Comparison of ENCODE assay signal across 8 mouse cellular contexts in genomic region chr19:6061021-6061533, GRCm38 (mm10). TPM values are rescaled to one million over a fixed set of nuclear protein-coding genes. Genes with fewer than 3 reads are reported as not detected.
DNase-seq lines count a peak whose midpoint lies in the region; ATAC-seq and TF ChIP-seq lines count a peak whose summit lies in the region.

TSS of gene Znhit2 (plus strand) at chr19:6061192.

- no peaks in the 10 kb centered on the region for H3K9me3 ChIP-seq in MEL (replicated peaks; ENCODE audit: insufficient read depth, low read length)
- H3K9me3 ChIP-seq in forebrain, postnatal 0 days (ENCODE audit: low read length): no peaks in the 10 kb centered on the region
- no peaks in the 10 kb centered on the region for H3K9me3 ChIP-seq in lung, embryonic 15.5 days

- H3K36me3 ChIP-seq in MEL (ENCODE audit: control insufficient read depth in 1 of 2, insufficient read depth in 2 of 2, low read length in 2 of 2): peaks cover 3 to 20% of the 10 kb centered on the region in 2 experiments; a peak in 3 of 4 replicates
- 0 out of 2 replicates have a peak, but pooled peaks cover 5% of the 10 kb centered on the region for H3K36me3 ChIP-seq in forebrain, postnatal 0 days (ENCODE audit: insufficient read depth)
- peaks cover 16% of the 10 kb centered on the region for H3K36me3 ChIP-seq in lung, embryonic 15.5 days

- H3K4me2 ChIP-seq in forebrain, postnatal 0 days (ENCODE audit: low read depth): peak within 1 kb of the TSS; percentile 99
- H3K4me2 ChIP-seq in lung, embryonic 15.5 days: peak within 1 kb of the TSS; percentile 92

- WGBS in forebrain, postnatal 0 days: 2% methylated on average over 48 of the region's 58 CpGs
- WGBS in lung, embryonic 15.5 days: under 1% methylated on average over 58 of the region's 58 CpGs

- ATAC-seq in forebrain, postnatal 0 days: peak; percentile 88
- ATAC-seq in lung, embryonic 15.5 days (ENCODE audit: borderline replicate concordance, extremely low read depth, low FRiP score, low TSS enrichment): peak; percentile 71

- TF ChIP-seq RAD21 in MEL (IDR thresholded peaks at IDR 0.05; ENCODE audit: low read depth, low read length): no peak

- TF ChIP-seq CTCF in MEL (IDR thresholded peaks at IDR 0.05 in 2 of 3, conservative IDR thresholded peaks at IDR 0.05 in 1 of 3; ENCODE audit: control insufficient read depth in 1 of 3, insufficient read depth in 1 of 3, low read depth in 2 of 3, low read length in 3 of 3, poor library complexity in 1 of 3, severe bottlenecking in 1 of 3): no peak
- TF ChIP-seq CTCF in forebrain, postnatal 0 days (IDR thresholded peaks at IDR 0.05; ENCODE audit: low read depth): peak; percentile 45

- peak; percentile 97 for DNase-seq in MEL (ENCODE audit: low read depth, low spot score)
- DNase-seq in cerebellum, adult 18-20 months: peak; percentile 88 to 91
- DNase-seq in forebrain, postnatal 0 days: peak; percentile 96
- DNase-seq in heart, postnatal 4 days: peak; percentile 94
- DNase-seq in layer of hippocampus, adult 8-10 months (ENCODE audit: low spot score in 2 of 2): peak; percentile 93
- DNase-seq in ovary, postnatal 14 days (ENCODE audit: low spot score): peak; percentile 85
- peak; percentile 95 for DNase-seq in thymus, postnatal 14 days

- TF ChIP-seq POLR2A in MEL (IDR thresholded peaks at IDR 0.05; ENCODE audit: control insufficient read depth in 1 of 2, insufficient read depth in 1 of 2, low read depth in 1 of 2, low read length in 2 of 2, poor library complexity in 1 of 2): peak; percentile 85 to 91

- peak within 1 kb of the TSS; percentile 93 for H3K9ac ChIP-seq in MEL (ENCODE audit: control insufficient read depth, low read depth, low read length, poor library complexity, severe bottlenecking)
- peak within 1 kb of the TSS; percentile 93 for H3K9ac ChIP-seq in forebrain, postnatal 0 days
- H3K9ac ChIP-seq in lung, embryonic 15.5 days: peak within 1 kb of the TSS; percentile 88

- H3K4me1 ChIP-seq in MEL (ENCODE audit: control insufficient read depth in 1 of 2, insufficient read depth in 2 of 2, low read length in 2 of 2): peaks cover 0 to 16% of the 10 kb centered on the region in 2 experiments; a peak in 1 of 4 replicates
- H3K4me1 ChIP-seq in forebrain, postnatal 0 days (ENCODE audit: insufficient read depth): peaks cover 13% of the 10 kb centered on the region
- peaks cover 40% of the 10 kb centered on the region for H3K4me1 ChIP-seq in lung, embryonic 15.5 days

- peaks cover 45% of the 10 kb centered on the region for H3K79me2 ChIP-seq in MEL (ENCODE audit: control insufficient read depth, insufficient read depth, low read length, poor library complexity)

- peak in 1 of 2 experiments; percentile 21; a peak in 1 of 4 replicates for TF ChIP-seq EP300 in MEL (IDR thresholded peaks at IDR 0.05; ENCODE audit: low read depth in 1 of 2, low read length in 2 of 2)

- H3K27ac ChIP-seq in MEL (ENCODE audit: control insufficient read depth, low read depth, low read length): peak within 1 kb of the TSS; percentile 89
- peak within 1 kb of the TSS; percentile 86 for H3K27ac ChIP-seq in forebrain, postnatal 0 days (ENCODE audit: low read depth, low read length)
- H3K27ac ChIP-seq in lung, embryonic 15.5 days: peak within 1 kb of the TSS; percentile 95

- peak within 1 kb of the TSS; percentile 73 to 83 for H3K4me3 ChIP-seq in MEL (ENCODE audit: control insufficient read depth in 1 of 2, insufficient read depth in 1 of 2, low read depth in 2 of 2, low read length in 2 of 2)
- H3K4me3 ChIP-seq in forebrain, postnatal 0 days (ENCODE audit: low read depth, low read length): peak within 1 kb of the TSS; percentile 57
- H3K4me3 ChIP-seq in lung, embryonic 15.5 days: peak within 1 kb of the TSS; percentile 90

- H3K27me3 ChIP-seq in MEL (ENCODE audit: control insufficient read depth in 1 of 2, insufficient read depth in 2 of 2, low read length in 2 of 2): no peaks in the 10 kb centered on the region
- no peaks in the 10 kb centered on the region for H3K27me3 ChIP-seq in forebrain, postnatal 0 days (ENCODE audit: insufficient read depth, low read length)
- H3K27me3 ChIP-seq in lung, embryonic 15.5 days: no peaks in the 10 kb centered on the region

TF ChIP-seq in MEL, 35 proteins besides CTCF, POLR2A, EP300 and RAD21:
- TF ChIP-seq RCOR1 (IDR thresholded peaks at IDR 0.05; ENCODE audit: low read depth, low read length): no peak
- peak; percentile 84 for TF ChIP-seq MXI1 (IDR thresholded peaks at IDR 0.05; ENCODE audit: low read depth, low read length)
- peak; percentile 70 for TF ChIP-seq TCF12 (IDR thresholded peaks at IDR 0.05; ENCODE audit: low read depth, low read length)
- TF ChIP-seq SIN3A (IDR thresholded peaks at IDR 0.05; ENCODE audit: low read length): peak; percentile 95
- TF ChIP-seq TBP (IDR thresholded peaks at IDR 0.05; ENCODE audit: low read depth, low read length): peak; percentile 87
- peak; percentile 53 for TF ChIP-seq KAT2A (conservative IDR thresholded peaks at IDR 0.05; ENCODE audit: low read depth, low read length)
- TF ChIP-seq NELFE (IDR thresholded peaks at IDR 0.05; ENCODE audit: low read depth, low read length): peak; percentile 83
- TF ChIP-seq MAFK (IDR thresholded peaks at IDR 0.05; ENCODE audit: borderline replicate concordance, low read depth, low read length): no peak
- TF ChIP-seq POLR2AphosphoS5 (IDR thresholded peaks at IDR 0.05; ENCODE audit: borderline replicate concordance, low read depth, low read length): no peak
- TF ChIP-seq NRF1 (IDR thresholded peaks at IDR 0.05; ENCODE audit: insufficient read depth, low read depth, low read length, poor library complexity, severe bottlenecking): peak; percentile 70
- TF ChIP-seq E2F4 (IDR thresholded peaks at IDR 0.05; ENCODE audit: borderline replicate concordance, low read depth, low read length): 0 out of 2 replicates have a peak, but pooled peaks have one; percentile 16
- peak; percentile 85 for TF ChIP-seq GATA1 (IDR thresholded peaks at IDR 0.05; ENCODE audit: low read depth, low read length)
- TF ChIP-seq GABPA (IDR thresholded peaks at IDR 0.05; ENCODE audit: low read depth, low read length): no peak
- TF ChIP-seq MAZ (IDR thresholded peaks at IDR 0.05; ENCODE audit: low read depth, low read length): 0 out of 2 replicates have a peak, but pooled peaks have one; percentile 40
- TF ChIP-seq ZMIZ1 (IDR thresholded peaks at IDR 0.05; ENCODE audit: low read depth, low read length): peak; percentile 16; the same call in 1 of the 2 replicates
- TF ChIP-seq HCFC1 (IDR thresholded peaks at IDR 0.05; ENCODE audit: low read depth, low read length): peak; percentile 89
- TF ChIP-seq ZNF384 (IDR thresholded peaks at IDR 0.05; ENCODE audit: low read depth, low read length): no peak
- peak; percentile 46; the same call in 1 of the 2 replicates for TF ChIP-seq MYC (IDR thresholded peaks at IDR 0.05; ENCODE audit: low read depth, low read length)
- 0 out of 2 replicates have a peak, but pooled peaks have one; percentile 36 for TF ChIP-seq ETS1 (IDR thresholded peaks at IDR 0.05; ENCODE audit: low read depth, low read length)
- TF ChIP-seq ELF1 (IDR thresholded peaks at IDR 0.05; ENCODE audit: low read depth, low read length): peak; percentile 86
- peak; percentile 100 for TF ChIP-seq UBTF (IDR thresholded peaks at IDR 0.05; ENCODE audit: borderline replicate concordance, insufficient read depth, low read depth, low read length)
TF ChIP-seq in MEL: peak in this region for 16.

RNA-seq across cellular contexts. Expression of gene Znhit2, which starts in this region (rescaled TPM):
- total RNA-seq in MEL (2012; rRNA removed): 26.3 and 37.3 TPM in 2 replicates
- polyA plus RNA-seq in MEL (2012; ENCODE audit: insufficient read depth in 1 of 2, insufficient read length in 2 of 2, low read depth in 1 of 2, low replicate concordance in 2 of 2, missing spikeins in 1 of 2): 10 to 100 TPM in 1 of 2 experiments, not detected in 1; 27.0 TPM
- 42.5 and 50.8 TPM in 2 replicates for total RNA-seq in forebrain, postnatal 0 days (2014; rRNA removed)
- polyA plus RNA-seq in forebrain, postnatal 0 days (2015; fragmentation: Nextera tagmentation; extraction: Ambion mirVana): 46.1 and 47.1 TPM in 2 replicates
- total RNA-seq in heart, postnatal 4 days (2021): 10 to 100 TPM; 16.2 to 16.7 TPM
- total RNA-seq in layer of hippocampus, adult 8-10 months (2022): 10 to 100 TPM; 27.0 to 38.4 (median 32.4) TPM
- polyA plus RNA-seq in lung, embryonic 15.5 days (2015; fragmentation: Nextera tagmentation; extraction: Ambion mirVana): 33.5 and 33.8 TPM in 2 replicates

Comparison
In these comparisons a context has a peak if more than half of its experiments do, and no peak if none do; other contexts are left out.
1. Peak in every context shown above with its lines: DNase-seq, ATAC-seq, H3K4me3 ChIP-seq and H3K27ac ChIP-seq.